Mouse (Mus musculus) thymus, adult 2 months (tissue): ENCODE measurements at regions not wholly inside any gene's neighbourhood (a gene's known extent, or its start where the extent isn't known, plus 50 kb on each side); places are given as distances from the start of the nearest gene placed in this dataset.

ENCODE experiments used
- DNase-seq: peaks from one replicate; pipeline ENCODE4 v3.0.0; 2021
- H3K27ac ChIP-seq: fragments of 200-500 bp; 2 replicates; pipeline ENCODE4 v1.5.1; 2012; ENCODE audit warnings: low read length, control low read depth; ENCODE audit not compliant: control insufficient read depth, insufficient read depth
- H3K27me3 ChIP-seq: fragments of 200-500 bp; 2 replicates; pipeline ENCODE4 v1.6.1; 2012; ENCODE audit warnings: mild to moderate bottlenecking, low read length, moderate library complexity, mixed read lengths; ENCODE audit not compliant: control insufficient read depth, insufficient read depth
- H3K36me3 ChIP-seq: fragments of 200-500 bp; 2 replicates; pipeline ENCODE4 v1.6.1; 2012; ENCODE audit warnings: mild to moderate bottlenecking, low read length, moderate library complexity; ENCODE audit not compliant: control insufficient read depth, insufficient read depth
- H3K4me1 ChIP-seq: fragments of 200-500 bp; replicated peaks from 2 replicates; pipeline ENCODE4 v1.6.1; 2012; ENCODE audit warnings: low read length; ENCODE audit not compliant: control insufficient read depth, insufficient read depth
- H3K4me3 ChIP-seq: fragments of 200-500 bp; 2 replicates; pipeline ENCODE4 v1.5.1; 2012; ENCODE audit warnings: mild to moderate bottlenecking, low read length, control low read depth, moderate library complexity; ENCODE audit not compliant: control insufficient read depth, insufficient read depth
- CTCF ChIP-seq: fragments of 200-500 bp; IDR thresholded peaks from 2 replicates; pipeline ENCODE4 v1.5.1; 2012; ENCODE audit warnings: mild to moderate bottlenecking, control low read depth, low read length, moderate library complexity, borderline replicate concordance; ENCODE audit not compliant: control insufficient read depth, poor library complexity, insufficient read depth; ENCODE audit errors: extremely low read depth
- POLR2A ChIP-seq: fragments of 200-500 bp; IDR thresholded peaks from 2 replicates; pipeline ENCODE4 v1.6.1; 2012; ENCODE audit warnings: mild to moderate bottlenecking, low read length, control low read depth, moderate library complexity; ENCODE audit not compliant: control insufficient read depth, poor library complexity, insufficient read depth; ENCODE audit errors: extremely low read depth
- WGBS: fragments of 180-500 bp; shearing (Covaris S2); methylation state at CpG from one replicate; pipeline ENCODE4 v1.1.7; 2018; 5-methylcytosine and 5-hydroxymethylcytosine counted together

GRCm38 (mm10) chr4:107736866-107737265, 52.8 kb upstream of the Dmrtb1 start:
- H3K27ac ChIP-seq: no peak overlapping the region
- H3K27me3 ChIP-seq: no peaks in the 10 kb centered on the region
- no peaks in the 10 kb centered on the region for H3K36me3 ChIP-seq
- H3K4me3 ChIP-seq: no peak overlapping the region
- no peak for TF ChIP-seq POLR2A
- 96% methylated on average over 8 of the region's 8 CpGs for WGBS
- DNase-seq: no peak
- no peaks in the 10 kb centered on the region for H3K4me1 ChIP-seq

DNA sequence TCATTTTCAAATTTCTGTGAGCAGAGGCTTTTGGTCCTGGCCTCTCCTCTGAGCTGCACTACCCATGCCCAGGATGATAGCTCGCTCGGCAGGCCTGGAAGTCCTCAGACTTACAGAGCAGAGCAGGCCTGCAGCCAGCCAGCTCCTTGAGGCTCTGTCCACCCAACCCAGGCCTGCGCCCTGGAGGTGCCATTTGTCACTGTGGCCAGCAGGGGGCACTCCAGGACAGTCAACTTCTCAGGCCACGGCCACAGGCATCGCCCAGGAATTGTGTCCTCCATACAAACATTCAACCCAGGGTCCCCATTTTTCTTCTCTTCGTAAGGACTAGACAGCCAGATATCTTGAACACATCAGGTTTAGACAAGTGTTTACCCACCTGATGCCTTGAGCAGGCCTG, 53.9 kb upstream of the Dmrtb1 start:
- DNase-seq: peak; percentile 81
- no peak overlapping the region for H3K4me3 ChIP-seq
- H3K36me3 ChIP-seq: no peaks in the 10 kb centered on the region
- H3K27me3 ChIP-seq: no peaks in the 10 kb centered on the region
- 10% methylated on average over 6 of the region's 6 CpGs for WGBS
- H3K4me1 ChIP-seq: no peaks in the 10 kb centered on the region
- no peak for TF ChIP-seq POLR2A
- peak; percentile 95 for TF ChIP-seq CTCF
- no peak overlapping the region for H3K27ac ChIP-seq

DNA sequence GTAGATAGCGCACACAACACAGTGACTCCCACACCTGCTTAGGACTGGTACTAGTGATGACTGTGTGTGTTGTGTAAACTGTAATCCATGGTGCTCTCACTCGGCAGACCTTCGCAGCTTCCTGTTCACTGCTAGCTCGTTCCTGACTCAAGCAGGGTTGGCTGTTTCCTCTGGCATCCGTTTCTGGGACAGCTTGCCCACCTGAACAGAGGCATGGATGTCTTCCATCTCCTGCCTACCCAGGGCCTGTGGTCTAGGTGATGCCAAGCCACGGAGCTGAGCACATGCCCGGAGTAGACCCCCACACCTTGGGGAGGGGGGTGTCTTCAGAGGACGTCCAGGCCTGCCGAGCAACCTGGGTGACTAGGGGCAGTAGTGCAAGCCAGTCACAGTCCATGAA, 54.7 kb upstream of the Dmrtb1 start:
- no peaks in the 10 kb centered on the region for H3K36me3 ChIP-seq
- H3K4me1 ChIP-seq: no peaks in the 10 kb centered on the region

GRCm38 (mm10) chr4:107739789-107740405, 55.9 kb upstream of the Dmrtb1 start:
- H3K36me3 ChIP-seq: no peaks in the 10 kb centered on the region
- no peak for TF ChIP-seq POLR2A
- H3K27me3 ChIP-seq: no peaks in the 10 kb centered on the region
- 84% methylated on average over 6 of the region's 6 CpGs for WGBS
- H3K4me3 ChIP-seq: no peak overlapping the region
- H3K27ac ChIP-seq: no peak overlapping the region
- H3K4me1 ChIP-seq: no peaks in the 10 kb centered on the region
- DNase-seq: no peak

More for the DNA sequence above, 54.7 kb upstream of the Dmrtb1 start:
- no peaks in the 10 kb centered on the region for H3K27me3 ChIP-seq
- 82% methylated on average over 9 of the region's 9 CpGs for WGBS
- H3K27ac ChIP-seq: no peak overlapping the region
- no peak overlapping the region for H3K4me3 ChIP-seq
- no peak for DNase-seq
- TF ChIP-seq POLR2A (no peak), CTCF (no peak)

DNA sequence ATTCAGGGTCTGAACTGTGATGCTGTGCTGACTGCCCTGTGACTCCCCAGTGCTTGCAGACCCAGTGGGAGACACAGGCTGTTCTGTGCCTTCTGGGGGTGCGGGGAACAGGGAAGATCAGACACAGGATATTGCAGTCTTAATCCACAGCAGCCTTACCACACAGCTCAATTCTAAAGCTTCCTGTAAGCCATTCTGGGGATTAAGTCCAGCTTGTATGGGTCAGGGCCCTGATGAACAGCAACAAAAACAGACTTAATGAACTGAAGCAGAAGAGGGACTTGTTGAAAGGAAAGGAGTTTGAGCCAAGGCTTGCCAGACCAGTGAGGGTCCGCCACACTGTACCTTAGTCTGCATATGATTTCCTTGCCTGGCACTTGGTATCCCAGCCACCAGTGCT, 58.4 kb upstream of the Lrp8 start:
- H3K4me3 ChIP-seq: no peak overlapping the region
- no peaks in the 10 kb centered on the region for H3K36me3 ChIP-seq
- no peaks in the 10 kb centered on the region for H3K27me3 ChIP-seq
- H3K27ac ChIP-seq: no peak overlapping the region
- 93% methylated on average over 2 of the region's 2 CpGs for WGBS
- TF ChIP-seq POLR2A (no peak), CTCF (no peak)
- H3K4me1 ChIP-seq: no peaks in the 10 kb centered on the region
- DNase-seq: no peak

DNA sequence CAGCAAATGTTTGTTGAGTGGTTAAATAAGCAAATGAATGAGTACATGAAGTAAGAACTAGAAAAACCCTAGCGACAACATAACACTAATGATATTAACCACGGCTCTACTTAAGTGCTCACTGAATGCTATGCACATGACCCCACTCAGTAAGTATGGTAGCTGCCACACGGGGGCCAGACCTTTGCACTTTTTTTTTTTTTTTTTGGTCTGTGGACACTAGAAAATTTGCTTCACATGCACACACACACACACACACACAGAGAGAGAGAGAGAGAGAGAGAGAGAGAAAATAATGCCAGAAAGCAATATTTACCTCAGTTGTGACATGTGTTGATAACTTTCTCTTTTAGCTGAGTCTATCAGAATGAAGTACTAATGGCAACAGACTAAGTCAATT, 55.7 kb upstream of the Lrp8 start:
- no peak for TF ChIP-seq CTCF
- no peak for TF ChIP-seq POLR2A
- peaks cover 4% of the 10 kb centered on the region for H3K4me1 ChIP-seq
- DNase-seq: no peak
- WGBS: 89% methylated on average over 3 of the region's 3 CpGs
- no peak overlapping the region for H3K27ac ChIP-seq
- H3K27me3 ChIP-seq: no peaks in the 10 kb centered on the region
- no peaks in the 10 kb centered on the region for H3K36me3 ChIP-seq
- H3K4me3 ChIP-seq: no peak overlapping the region

DNA sequence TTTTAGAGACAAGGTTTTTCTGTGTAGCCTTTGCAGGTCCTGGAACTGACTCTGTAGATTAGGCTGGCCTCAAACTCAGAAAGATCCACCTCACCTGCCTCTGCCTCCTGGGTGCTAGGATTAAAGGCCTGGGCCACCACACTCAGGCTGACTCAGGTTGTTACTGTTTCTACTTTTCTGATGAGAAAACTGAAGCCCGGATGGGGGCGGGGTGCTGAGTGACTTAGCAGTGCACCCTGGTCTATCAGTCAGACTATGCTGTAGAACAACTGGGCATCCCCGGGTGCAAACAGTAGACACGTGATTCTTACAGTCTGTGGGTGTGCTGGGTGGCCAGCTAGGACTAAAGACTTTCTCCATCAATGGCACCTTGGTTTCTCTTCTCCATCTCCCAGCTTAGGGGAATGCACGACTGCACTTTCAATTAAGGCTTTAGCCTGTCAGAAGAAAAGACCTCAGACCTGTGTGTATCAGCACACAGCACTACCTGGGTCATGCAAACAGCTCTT, 55.1 kb upstream of the Lrp8 start:
- TF ChIP-seq POLR2A: no peak
- no peak for TF ChIP-seq CTCF
- H3K27me3 ChIP-seq: no peaks in the 10 kb centered on the region
- H3K4me1 ChIP-seq: peaks cover 4% of the 10 kb centered on the region
- H3K27ac ChIP-seq: no peak overlapping the region
- WGBS: 93% methylated on average over 5 of the region's 5 CpGs
- no peak for DNase-seq
- H3K4me3 ChIP-seq: no peak overlapping the region
- H3K36me3 ChIP-seq: no peaks in the 10 kb centered on the region
